Mouse (Mus musculus) CD4-positive naive resting alpha-beta T cell, adult 57 days (primary cell): ENCODE measurements around the gene Prss53. TPM values are rescaled to one million over a fixed set of nuclear protein-coding genes. Genes with fewer than 3 reads are reported as not detected.

Experiments used
- total RNA-seq: library from RNA; stranded (reverse); gene quantifications from one replicate; pipeline ENCODE4 v1.2.4, GENCODE M21; 2023

Gene Prss53
- 0.44 TPM for total RNA-seq

GRCm38 (mm10) chr7:127890798-127891197 lies at the start of gene Prss53:
Gene Prss53, minus strand, starts transcription at chr7:127890970.

GRCm38 (mm10) chr7:127929923-127930322 lies 39.2 kb upstream of the Prss53 start, which contains the start of gene Prss8:
Gene Prss8, minus strand, starts transcription at chr7:127930104.

GRCm38 (mm10) chr7:127912190-127912871 lies 21.6 kb upstream of the Prss53 start, which contains the start of gene Kat8:
Gene Kat8, plus strand, starts transcription at chr7:127912516.

GRCm38 (mm10) chr7:127903971-127904796 lies 13.4 kb upstream of the Prss53 start, which contains the start of gene Bckdk:
Gene Bckdk, plus strand, starts transcription at chr7:127904082.

GRCm38 (mm10) chr7:127895442-127895841 lies 4.7 kb upstream of the Prss53 start, which contains the start of the genes Gm21974 and Vkorc1:
Gene Gm21974, minus strand, starts transcription at chr7:127895454.
Gene Vkorc1, minus strand, starts transcription at chr7:127895617.

GRCm38 (mm10) chr7:127876467-127877348 lies 14.1 kb downstream of the Prss53 start, which contains the start of gene Zfp668:
Gene Zfp668, minus strand, starts transcription at chr7:127876828.

GRCm38 (mm10) chr7:127876041-127876466 lies 14.7 kb downstream of the Prss53 start, which contains the start of gene Zfp646:
Gene Zfp646, plus strand, starts transcription at chr7:127876221.

Other genes starting within 250 kb of the Prss53 start
- 30.7 TPM for gene Bcl7c, start 182.0 kb downstream of the Prss53 start, total RNA-seq
- not detected for gene Ctf1, start 178.2 kb downstream of the Prss53 start, total RNA-seq
- not detected for gene Ctf2, start 158.8 kb downstream of the Prss53 start, total RNA-seq
- 6.9 TPM for gene Fbxl19, start 146.4 kb downstream of the Prss53 start, total RNA-seq
- 10.6 TPM for gene Orai3, start 121.2 kb downstream of the Prss53 start, total RNA-seq
- 84.5 TPM for gene Setd1a, start 114.3 kb downstream of the Prss53 start, total RNA-seq
- not detected for gene Gm49388, start 105.4 kb downstream of the Prss53 start, total RNA-seq
- gene Hsd3b7, start 90.4 kb downstream of the Prss53 start, total RNA-seq: 5.6 TPM
- 114 TPM for gene Stx4a, start 66.7 kb downstream of the Prss53 start, total RNA-seq
- gene Stx1b, start 66.4 kb downstream of the Prss53 start, total RNA-seq: not detected
- gene Zfp646, start 14.7 kb downstream of the Prss53 start, total RNA-seq: 89.5 TPM
- 20.5 TPM for gene Zfp668, start 14.1 kb downstream of the Prss53 start, total RNA-seq
- gene Gm21974, start 4.5 kb upstream of the Prss53 start, total RNA-seq: not detected
- 15.3 TPM for gene Vkorc1, start 4.6 kb upstream of the Prss53 start, total RNA-seq
- 36.7 TPM for gene Bckdk, start 13.1 kb upstream of the Prss53 start, total RNA-seq
- gene Kat8, start 21.5 kb upstream of the Prss53 start, total RNA-seq: 37.3 TPM
- gene Prss8, start 39.1 kb upstream of the Prss53 start, total RNA-seq: not detected
- 1.4 TPM for gene Prss36, start 55.8 kb upstream of the Prss53 start, total RNA-seq
- 865 TPM for gene Fus, start 76.5 kb upstream of the Prss53 start, total RNA-seq
- gene Pycard, start 102.9 kb upstream of the Prss53 start, total RNA-seq: 60.1 TPM
- 2.4 TPM for gene Trim72, start 113.0 kb upstream of the Prss53 start, total RNA-seq
- 4.8 TPM for gene Itgam, start 171.7 kb upstream of the Prss53 start, total RNA-seq
- not detected for gene Gm49368, start 171.7 kb upstream of the Prss53 start, total RNA-seq
- gene Itgax, start 238.6 kb upstream of the Prss53 start, total RNA-seq: 3.6 TPM